Mouse (Mus musculus): ENCODE results near the gene Inafm1. TPM values are rescaled to one million over a fixed set of nuclear protein-coding genes. Genes with fewer than 3 reads are reported as not detected.
A peak's percentile ranks its signal among the peaks of the same experiment; 100 is the strongest.
"Not testable (repeated sequence)": the region's sequence is repeated elsewhere in the genome, so short reads cannot be mapped to it uniquely, and the experiment has no call there.

The Inafm1 gene
- polyA plus RNA-seq, 2 experiments = 24.3 to 48.7 TPM

GRCm38 (mm10) chr7:16308555-16309317 lies 35.3 kb upstream of the Inafm1 start:
- TF ChIP-seq POLR2A (IDR thresholded peaks at IDR 0.05; ENCODE audit: borderline replicate concordance, extremely low read depth, insufficient read depth, insufficient read length) = no peak
- H3K27me3 ChIP-seq (ENCODE audit: control insufficient read depth, insufficient read depth, low read length) = 0 out of 2 replicates have a peak, but pooled peaks cover 5% of the 10 kb centered on the region
- no peak for ATAC-seq (ENCODE audit: low FRiP score, low read depth)
- 33% methylated on average over 16 of the region's 16 CpGs for WGBS
- H3K27ac ChIP-seq (replicated peaks; ENCODE audit: low read depth, low read length) = peak overlapping the region; percentile 19; the same call in 1 of the 2 replicates
- peak overlapping the region; percentile 61 for H3K4me3 ChIP-seq (replicated peaks; ENCODE audit: low read length)
- H3K9ac ChIP-seq (ENCODE audit: low read depth, low read length, severe bottlenecking) = peak overlapping the region; percentile 56
- H3K9me3 ChIP-seq (ENCODE audit: control insufficient read depth, low read length) = no peaks in the 10 kb centered on the region
- no peaks in the 10 kb centered on the region for H3K36me3 ChIP-seq (ENCODE audit: control insufficient read depth, insufficient read depth, low read length)
- no peak for DNase-seq (ENCODE audit: low spot score)
- peaks cover 38% of the 10 kb centered on the region for H3K4me1 ChIP-seq (ENCODE audit: control insufficient read depth, insufficient read depth, low read length)
- peak overlapping the region; percentile 97 for H3K4me2 ChIP-seq (replicated peaks; ENCODE audit: low read depth, low read length, severe bottlenecking)

GRCm38 (mm10) chr7:16308093-16308492 lies 34.7 kb upstream of the Inafm1 start, which contains the start of gene Bbc3:
TSS of gene Bbc3 (plus strand) at chr7:16308393.
- H3K4me1 ChIP-seq (ENCODE audit: control insufficient read depth, insufficient read depth, low read length) = peaks cover 32% of the 10 kb centered on the region
- not testable (repeated sequence) for DNase-seq (ENCODE audit: low spot score); H3K9me3 ChIP-seq (ENCODE audit: control insufficient read depth, low read length); H3K36me3 ChIP-seq (ENCODE audit: control insufficient read depth, insufficient read depth, low read length); ATAC-seq (ENCODE audit: low FRiP score, low read depth); H3K27me3 ChIP-seq (ENCODE audit: control insufficient read depth, insufficient read depth, low read length)
- H3K4me3 ChIP-seq (replicated peaks; ENCODE audit: low read length) = peak within 1 kb of the TSS; percentile 61
- peak within 1 kb of the TSS; percentile 97 for H3K4me2 ChIP-seq (replicated peaks; ENCODE audit: low read depth, low read length, severe bottlenecking)
- H3K27ac ChIP-seq (replicated peaks; ENCODE audit: low read depth, low read length) = peak within 1 kb of the TSS; percentile 19; the same call in 1 of the 2 replicates
- 49% methylated on average over 1 of the region's 1 CpGs for WGBS
- peak within 1 kb of the TSS; percentile 56 for H3K9ac ChIP-seq (ENCODE audit: low read depth, low read length, severe bottlenecking)

- H3K27me3 ChIP-seq (ENCODE audit: control insufficient read depth, insufficient read depth, low read length); H3K9ac ChIP-seq (ENCODE audit: low read depth, low read length, severe bottlenecking); H3K4me3 ChIP-seq (replicated peaks; ENCODE audit: low read length); H3K36me3 ChIP-seq (ENCODE audit: control insufficient read depth, insufficient read depth, low read length); DNase-seq (ENCODE audit: low spot score); ATAC-seq (ENCODE audit: low FRiP score, low read depth); H3K27ac ChIP-seq (replicated peaks; ENCODE audit: low read depth, low read length); H3K4me2 ChIP-seq (replicated peaks; ENCODE audit: low read depth, low read length, severe bottlenecking); H3K9me3 ChIP-seq (ENCODE audit: control insufficient read depth, low read length): not testable (repeated sequence)
- H3K4me1 ChIP-seq (ENCODE audit: control insufficient read depth, insufficient read depth, low read length) = peaks cover 26% of the 10 kb centered on the region
- 61% methylated on average over 6 of the region's 6 CpGs for WGBS
These were observed 33.7 kb upstream of the Inafm1 start for GRCm38 (mm10) chr7:16307141-16307540.

- no peaks in the 10 kb centered on the region for H3K36me3 ChIP-seq (ENCODE audit: control insufficient read depth, insufficient read depth, low read length)
- 0 out of 2 replicates have a peak, but pooled peaks have one; percentile 9 for TF ChIP-seq POLR2A (IDR thresholded peaks at IDR 0.05; ENCODE audit: borderline replicate concordance, extremely low read depth, insufficient read depth, insufficient read length)
- peak overlapping the region; percentile 81 for H3K4me2 ChIP-seq (replicated peaks; ENCODE audit: low read depth, low read length, severe bottlenecking)
- no peaks in the 10 kb centered on the region for H3K9me3 ChIP-seq (ENCODE audit: control insufficient read depth, low read length)
- H3K9ac ChIP-seq (ENCODE audit: low read depth, low read length, severe bottlenecking) = peak overlapping the region; percentile 57
- H3K4me3 ChIP-seq (replicated peaks; ENCODE audit: low read length) = peak overlapping the region; percentile 45
- peaks cover 21% of the 10 kb centered on the region for H3K4me1 ChIP-seq (ENCODE audit: control insufficient read depth, insufficient read depth, low read length)
- WGBS = 1% methylated on average over 44 of the region's 52 CpGs
- DNase-seq (ENCODE audit: low spot score) = peak; percentile 82
- peak; percentile 83 for ATAC-seq (ENCODE audit: low FRiP score, low read depth)
- peak overlapping the region; percentile 38; the same call in 1 of the 2 replicates for H3K27ac ChIP-seq (replicated peaks; ENCODE audit: low read depth, low read length)
- no peaks in the 10 kb centered on the region for H3K27me3 ChIP-seq (ENCODE audit: control insufficient read depth, insufficient read depth, low read length)
These were observed 26.1 kb upstream of the Inafm1 start for GRCm38 (mm10) chr7:16299419-16300035.

- no peak for ATAC-seq (ENCODE audit: low FRiP score, low read depth)
- Histone ChIP-seq H3K4me2 (replicated peaks; ENCODE audit: low read depth, low read length, severe bottlenecking) (peak overlapping the region; percentile 81), H3K36me3 (ENCODE audit: control insufficient read depth, insufficient read depth, low read length) (no peaks in the 10 kb centered on the region), H3K4me1 (ENCODE audit: control insufficient read depth, insufficient read depth, low read length) (peaks cover 21% of the 10 kb centered on the region), H3K9ac (ENCODE audit: low read depth, low read length, severe bottlenecking) (no peak overlapping the region), H3K4me3 (replicated peaks; ENCODE audit: low read length) (peak overlapping the region; percentile 45), H3K9me3 (ENCODE audit: control insufficient read depth, low read length) (no peaks in the 10 kb centered on the region), H3K27ac (replicated peaks; ENCODE audit: low read depth, low read length) (0 out of 2 replicates have a peak overlapping the region, but pooled peaks have one; percentile 38), H3K27me3 (ENCODE audit: control insufficient read depth, insufficient read depth, low read length) (no peaks in the 10 kb centered on the region)
- TF ChIP-seq POLR2A (IDR thresholded peaks at IDR 0.05; ENCODE audit: borderline replicate concordance, extremely low read depth, insufficient read depth, insufficient read length) = no peak
- 81% methylated on average over 5 of the region's 5 CpGs for WGBS
- DNase-seq (ENCODE audit: low spot score) = no peak
These were observed 25.5 kb upstream of the Inafm1 start for GRCm38 (mm10) chr7:16298927-16299326.
